Mouse (Mus musculus) lung, embryonic 15.5 days (tissue): ENCODE data around the gene Plaur. TPM values are rescaled to one million over a fixed set of nuclear protein-coding genes. Genes with fewer than 3 reads are reported as not detected.

Experiments
- ATAC-seq: fragments of 200-750 bp; cut with Nextera tagmentation; 2 replicates; pipeline ENCODE4 v1.8.0; 2017; ENCODE audit warnings: moderate number of reproducible peaks, borderline replicate concordance; ENCODE audit not compliant: low FRiP score, low TSS enrichment; ENCODE audit errors: extremely low read depth
- H3K27ac ChIP-seq: fragments of 300-500 bp; sonication (generic); 2 replicates; pipeline ENCODE4 v1.5.1; 2015; ENCODE audit warnings: moderate library complexity, mild to moderate bottlenecking, inconsistent platforms
- H3K27me3 ChIP-seq: fragments of 300-500 bp; sonication (generic); 2 replicates; pipeline ENCODE4 v1.6.1; 2015; ENCODE audit warnings: inconsistent platforms
- H3K36me3 ChIP-seq: fragments of 300-500 bp; sonication (generic); 2 replicates; pipeline ENCODE4 v1.6.1; 2015; ENCODE audit warnings: inconsistent platforms
- H3K4me1 ChIP-seq: fragments of 300-500 bp; sonication (generic); 2 replicates; pipeline ENCODE4 v1.6.1; 2015; ENCODE audit warnings: inconsistent platforms
- H3K4me2 ChIP-seq: fragments of 300-500 bp; sonication (generic); 2 replicates; pipeline ENCODE4 v1.6.1; 2015; ENCODE audit warnings: inconsistent platforms, mild to moderate bottlenecking, moderate library complexity
- H3K4me3 ChIP-seq: fragments of 300-500 bp; sonication (generic); 2 replicates; pipeline ENCODE4 v1.5.1; 2015; ENCODE audit warnings: mild to moderate bottlenecking, inconsistent platforms
- H3K9ac ChIP-seq: fragments of 300-500 bp; sonication (generic); 2 replicates; pipeline ENCODE4 v1.6.1; 2015; ENCODE audit warnings: inconsistent platforms
- H3K9me3 ChIP-seq: fragments of 300-500 bp; sonication (generic); 2 replicates; pipeline ENCODE4 v1.6.1; 2016; ENCODE audit warnings: inconsistent platforms
- WGBS: fragments of 180-500 bp; shearing (Covaris S2); methylation state at CpG from one replicate; pipeline ENCODE4 v1.1.7; 2015; 5-methylcytosine and 5-hydroxymethylcytosine counted together
- polyA plus RNA-seq: library from polyadenylated mRNA; unstranded; fragments of >200 nt; fragmentation: Nextera tagmentation; extraction: Ambion mirVana; gene quantifications from 2 replicates; pipeline ENCODE4 v1.2.1, GENCODE M21; 2015

The Plaur gene
- polyA plus RNA-seq, 1 experiment from 2014 or later, result 18.6 TPM

DNA sequence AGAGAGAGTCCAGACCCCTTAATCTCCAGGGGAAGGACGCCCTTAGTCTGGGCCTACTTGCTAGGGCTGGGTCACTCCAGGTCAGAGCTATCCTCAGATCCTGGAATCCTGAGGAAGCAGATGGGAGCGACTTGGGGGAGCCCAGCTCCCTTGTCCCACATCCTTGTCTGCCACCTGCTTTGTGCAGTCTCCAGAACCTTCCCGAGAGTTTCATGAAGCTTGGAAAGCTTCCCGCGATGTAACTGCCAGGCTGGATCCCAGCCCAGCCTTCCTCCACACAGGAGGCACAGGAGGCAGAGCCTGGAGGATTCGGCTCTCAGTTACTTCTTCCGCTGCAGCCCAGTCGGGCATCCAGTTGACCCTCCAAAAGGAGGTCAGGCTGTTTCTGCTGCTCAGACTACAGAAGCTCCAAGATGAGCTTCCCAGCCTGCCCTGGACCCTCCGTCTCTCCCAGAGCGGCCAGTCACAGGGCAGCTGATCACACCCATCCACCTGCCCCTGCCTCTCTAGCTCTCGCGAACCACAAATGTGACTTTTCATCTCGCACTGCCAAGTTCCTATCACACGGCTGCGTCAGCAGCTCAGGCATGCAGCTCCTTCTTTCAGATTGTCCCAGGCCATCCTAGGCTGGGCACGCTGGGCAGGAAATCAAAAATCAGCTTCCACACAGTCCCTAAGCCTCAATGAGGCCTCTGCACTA, 32.7 kb upstream of the Plaur start:
- Histone ChIP-seq H3K9ac (no peak overlapping the region), H3K4me1 (peaks cover 10% of the 10 kb centered on the region; the same call in 1 of the 2 replicates), H3K36me3 (no peaks in the 10 kb centered on the region), H3K4me3 (no peak overlapping the region), H3K4me2 (no peak overlapping the region), H3K9me3 (no peaks in the 10 kb centered on the region), H3K27me3 (peaks cover 23% of the 10 kb centered on the region), H3K27ac (no peak overlapping the region)
- WGBS, result 53% methylated on average over 16 of the region's 16 CpGs
- ATAC-seq, result no peak

DNA sequence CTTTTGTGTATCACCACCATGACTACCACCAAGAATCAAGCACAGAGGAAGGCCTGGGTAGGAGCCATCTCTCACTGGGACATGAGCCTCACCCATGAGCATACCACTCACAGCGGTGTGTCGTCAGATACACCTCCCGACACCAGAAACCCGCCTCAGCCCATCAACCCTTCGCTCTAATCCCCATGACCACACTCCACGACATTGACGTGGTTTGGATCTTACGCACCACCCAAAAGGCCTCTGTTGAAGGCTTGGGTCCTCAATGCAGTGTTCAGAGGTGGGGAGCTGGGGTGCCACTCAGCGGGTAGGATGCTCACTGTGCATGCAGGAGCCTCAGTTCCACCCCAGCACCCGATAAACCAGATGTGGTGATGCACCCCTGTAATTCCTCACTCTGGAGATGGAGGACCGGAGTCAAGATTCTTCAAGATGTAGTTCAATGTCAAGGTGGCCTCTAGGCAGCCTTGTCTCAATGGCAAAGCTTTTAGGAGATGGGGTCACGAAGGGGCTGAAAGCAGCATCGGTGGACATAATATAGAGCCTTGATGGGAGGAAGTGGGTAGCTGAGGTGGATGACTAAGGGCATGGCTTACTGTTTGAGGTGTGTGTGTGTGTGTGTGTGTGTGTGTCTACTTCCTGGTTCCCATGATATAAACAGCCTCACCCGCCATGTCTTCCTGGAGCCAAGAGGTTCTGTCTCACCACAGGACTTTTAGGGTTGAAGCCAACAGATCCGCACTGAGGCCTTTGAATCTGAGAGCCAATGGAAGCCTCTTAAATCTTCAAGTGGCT, 31.5 kb upstream of the Plaur start:
- Histone ChIP-seq H3K27me3 (peaks cover 23% of the 10 kb centered on the region), H3K9ac (no peak overlapping the region), H3K4me3 (no peak overlapping the region), H3K4me1 (peaks cover 10% of the 10 kb centered on the region; the same call in 1 of the 2 replicates), H3K9me3 (no peaks in the 10 kb centered on the region), H3K27ac (no peak overlapping the region), H3K36me3 (no peaks in the 10 kb centered on the region), H3K4me2 (no peak overlapping the region)
- no peak for ATAC-seq
- 87% methylated on average over 15 of the region's 15 CpGs for WGBS

DNA sequence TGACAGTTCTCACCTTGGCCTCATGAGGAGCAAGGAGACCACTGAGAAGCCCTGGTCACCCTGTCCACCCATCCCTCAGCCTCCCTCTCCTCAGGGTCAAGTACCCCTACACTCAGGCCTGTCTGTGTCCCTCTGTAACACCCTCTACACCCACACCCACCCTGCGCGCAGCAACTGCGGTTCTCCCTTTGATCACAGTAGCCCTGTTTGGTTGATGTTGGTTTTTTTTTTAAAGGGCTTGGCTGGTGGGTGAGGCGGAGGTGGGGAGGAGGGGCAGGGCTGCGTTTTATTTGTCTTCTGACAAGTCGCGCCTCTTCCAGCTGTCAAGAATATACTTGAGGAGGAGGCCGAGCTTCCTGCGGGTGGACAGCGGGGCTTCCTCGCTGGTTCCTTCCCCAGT, 30.6 kb upstream of the Plaur start:
- 20% methylated on average over 11 of the region's 11 CpGs for WGBS

DNA sequence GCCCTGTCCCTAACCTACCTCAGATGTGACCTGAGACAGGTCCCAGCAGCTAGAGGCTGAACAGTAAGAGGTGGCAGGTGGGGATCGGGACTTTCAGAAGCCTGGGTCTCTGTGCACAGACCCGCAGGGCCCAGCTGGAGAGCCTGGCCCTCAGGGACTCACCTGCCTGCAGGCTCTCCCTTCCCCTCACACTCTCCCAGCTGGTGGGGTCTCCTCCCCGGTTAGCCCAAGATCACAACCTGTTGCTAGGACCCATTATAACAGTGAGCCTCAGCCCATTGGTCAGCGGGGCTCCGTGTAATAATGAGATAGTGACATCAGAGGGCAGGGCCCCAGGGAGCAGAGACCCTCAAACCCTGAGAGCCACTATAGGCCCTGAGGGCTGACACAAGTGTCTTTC, 27.0 kb upstream of the Plaur start:
- Histone ChIP-seq H3K9me3 (no peaks in the 10 kb centered on the region), H3K36me3 (no peaks in the 10 kb centered on the region), H3K27ac (no peak overlapping the region), H3K9ac (no peak overlapping the region), H3K4me3 (no peak overlapping the region), H3K4me2 (no peak overlapping the region), H3K4me1 (0 out of 2 replicates have a peak, but pooled peaks cover 6% of the 10 kb centered on the region), H3K27me3 (peaks cover 23% of the 10 kb centered on the region)
- no peak for ATAC-seq
- 71% methylated on average over 5 of the region's 5 CpGs for WGBS

More for the DNA sequence above, 30.6 kb upstream of the Plaur start:
- no peak overlapping the region for H3K27ac ChIP-seq
- H3K27me3 ChIP-seq, result peaks cover 23% of the 10 kb centered on the region
- H3K4me1 ChIP-seq, result peaks cover 10% of the 10 kb centered on the region; the same call in 1 of the 2 replicates
- no peak overlapping the region for H3K4me2 ChIP-seq
- no peak overlapping the region for H3K4me3 ChIP-seq
- no peak overlapping the region for H3K9ac ChIP-seq
- ATAC-seq, result no peak
- H3K9me3 ChIP-seq, result no peaks in the 10 kb centered on the region
- no peaks in the 10 kb centered on the region for H3K36me3 ChIP-seq

- Histone ChIP-seq H3K4me3 (no peak overlapping the region), H3K27ac (no peak overlapping the region), H3K4me1 (no peaks in the 10 kb centered on the region), H3K4me2 (no peak overlapping the region), H3K27me3 (peaks cover 10% of the 10 kb centered on the region), H3K9ac (no peak overlapping the region), H3K36me3 (no peaks in the 10 kb centered on the region), H3K9me3 (no peaks in the 10 kb centered on the region)
- ATAC-seq, result no peak
- WGBS, result 50% methylated on average over 10 of the region's 10 CpGs
Observed at GRCm38 (mm10) chr7:24437981-24438380, 24.3 kb upstream of the Plaur start.

DNA sequence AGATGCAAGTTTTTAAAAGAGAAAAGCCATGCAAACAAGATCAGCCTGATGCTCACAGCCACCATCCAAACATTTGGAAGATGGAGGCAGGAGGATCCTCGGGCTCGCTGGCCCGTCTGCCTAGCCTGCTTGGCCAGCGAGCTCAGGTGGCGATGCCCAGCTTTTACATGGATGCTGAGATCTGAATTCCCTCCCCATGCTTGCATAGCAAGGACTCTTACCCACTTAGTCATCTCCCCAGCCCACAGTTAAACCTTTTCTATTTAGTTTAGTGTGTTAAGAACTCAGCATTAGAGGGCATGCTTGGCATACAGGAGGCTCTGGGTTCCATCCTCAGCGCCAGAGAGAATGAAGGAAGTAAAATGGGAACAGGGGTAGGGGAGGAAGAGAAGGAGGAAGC, 23.1 kb upstream of the Plaur start:
- no peak for ATAC-seq
- 79% methylated on average over 6 of the region's 6 CpGs for WGBS
- H3K36me3 ChIP-seq, result no peaks in the 10 kb centered on the region
- H3K27ac ChIP-seq, result no peak overlapping the region
- no peaks in the 10 kb centered on the region for H3K9me3 ChIP-seq
- H3K4me3 ChIP-seq, result no peak overlapping the region
- H3K4me1 ChIP-seq, result no peaks in the 10 kb centered on the region
- no peak overlapping the region for H3K9ac ChIP-seq
- H3K4me2 ChIP-seq, result no peak overlapping the region
- no peaks in the 10 kb centered on the region for H3K27me3 ChIP-seq

DNA sequence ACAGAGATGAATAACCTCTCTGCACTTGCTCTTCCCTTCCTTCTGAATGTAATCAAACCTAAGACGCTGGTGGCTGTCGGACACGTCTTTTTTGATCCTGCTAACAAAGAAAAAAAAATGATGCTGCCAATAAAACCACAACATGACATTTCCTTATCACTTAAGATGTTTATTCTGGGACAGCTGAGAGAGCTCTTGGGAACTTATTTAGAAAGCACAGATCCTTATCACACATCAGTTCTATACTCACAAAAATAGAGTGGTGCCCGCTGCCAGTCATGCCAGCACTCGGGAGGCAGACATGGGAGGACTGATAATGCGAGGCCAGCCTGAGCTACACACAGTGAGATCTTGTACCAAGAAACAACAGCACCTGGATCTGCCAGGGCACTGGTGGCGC, 22.4 kb upstream of the Plaur start:
- Histone ChIP-seq H3K27me3 (no peaks in the 10 kb centered on the region), H3K9me3 (no peaks in the 10 kb centered on the region), H3K9ac (no peak overlapping the region), H3K4me1 (no peaks in the 10 kb centered on the region), H3K36me3 (no peaks in the 10 kb centered on the region), H3K4me2 (no peak overlapping the region), H3K27ac (no peak overlapping the region), H3K4me3 (no peak overlapping the region)
- 43% methylated on average over 7 of the region's 7 CpGs for WGBS
- ATAC-seq, result no peak

DNA sequence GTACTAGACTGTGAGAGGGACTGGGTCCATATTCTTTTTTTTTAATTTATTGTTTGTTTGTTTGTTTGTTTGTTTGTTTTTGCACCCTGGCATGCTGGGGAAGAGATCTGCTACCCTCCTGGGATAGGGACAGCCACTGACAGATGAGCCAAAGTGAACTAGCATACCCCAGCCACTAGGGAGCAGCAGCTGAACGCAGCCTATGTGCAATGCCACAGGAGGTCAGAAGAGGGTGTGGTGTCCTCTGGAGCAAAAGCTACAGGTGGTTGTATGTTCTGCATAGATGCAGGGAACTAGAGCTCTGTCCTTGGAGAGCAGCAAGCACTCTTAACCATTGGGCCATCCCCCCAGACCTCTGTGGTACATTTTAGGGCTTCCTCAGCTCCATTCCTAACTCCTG, 20.5 kb upstream of the Plaur start:
- Histone ChIP-seq H3K27ac (no peak overlapping the region), H3K36me3 (no peaks in the 10 kb centered on the region), H3K27me3 (no peaks in the 10 kb centered on the region), H3K9me3 (no peaks in the 10 kb centered on the region), H3K4me3 (no peak overlapping the region), H3K4me1 (no peaks in the 10 kb centered on the region), H3K9ac (no peak overlapping the region), H3K4me2 (no peak overlapping the region)
- no peak for ATAC-seq
- 0% methylated on average over 1 of the region's 1 CpGs for WGBS

- WGBS, result 39% methylated on average over 8 of the region's 8 CpGs
- Histone ChIP-seq H3K9ac (no peak overlapping the region), H3K4me3 (no peak overlapping the region), H3K4me2 (no peak overlapping the region), H3K27ac (no peak overlapping the region), H3K4me1 (no peaks in the 10 kb centered on the region), H3K27me3 (no peaks in the 10 kb centered on the region), H3K36me3 (no peaks in the 10 kb centered on the region), H3K9me3 (no peaks in the 10 kb centered on the region)
- no peak for ATAC-seq
Observed at GRCm38 (mm10) chr7:24442313-24442712, 20.0 kb upstream of the Plaur start.

- H3K9ac ChIP-seq, result no peak overlapping the region
- no peaks in the 10 kb centered on the region for H3K36me3 ChIP-seq
- H3K4me1 ChIP-seq, result no peaks in the 10 kb centered on the region
- H3K4me2 ChIP-seq, result no peak overlapping the region
- H3K27me3 ChIP-seq, result no peaks in the 10 kb centered on the region
- H3K4me3 ChIP-seq, result no peak overlapping the region
- no peaks in the 10 kb centered on the region for H3K9me3 ChIP-seq
- WGBS, result 85% methylated on average over 9 of the region's 9 CpGs
- no peak overlapping the region for H3K27ac ChIP-seq
- no peak for ATAC-seq
Observed at GRCm38 (mm10) chr7:24445266-24445926, 16.9 kb upstream of the Plaur start.

DNA sequence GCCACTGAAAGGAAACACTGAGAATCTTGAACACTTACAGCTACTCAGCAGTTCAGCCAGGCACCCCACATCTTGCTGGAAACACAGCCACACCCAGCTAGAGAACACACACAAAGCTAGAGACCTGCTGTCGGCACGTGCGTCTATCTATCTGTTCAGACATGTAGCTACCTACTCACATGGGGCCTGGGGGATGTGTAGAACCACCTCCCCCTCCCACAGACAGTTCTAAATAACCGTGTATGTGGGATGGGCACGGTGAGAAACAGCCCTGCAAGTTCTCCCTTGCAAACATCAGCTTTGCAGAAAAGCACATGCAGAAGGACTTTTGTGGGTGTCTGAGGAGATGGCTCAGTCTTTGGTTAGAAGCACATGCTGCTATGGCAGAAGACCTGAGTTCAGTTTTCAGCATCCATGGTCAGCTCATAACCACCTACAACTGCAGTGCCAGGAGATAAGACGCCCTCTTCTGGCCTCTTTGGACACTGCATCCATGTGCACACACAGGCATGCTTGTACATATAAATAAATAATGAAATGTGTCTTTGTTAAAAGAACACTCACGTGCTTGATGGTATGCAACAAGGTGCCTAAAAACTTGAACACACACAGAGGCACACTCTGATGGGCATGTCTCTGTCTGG, 15.5 kb upstream of the Plaur start:
- ATAC-seq, result no peak
- Histone ChIP-seq H3K27me3 (no peaks in the 10 kb centered on the region), H3K9ac (no peak overlapping the region), H3K36me3 (no peaks in the 10 kb centered on the region), H3K4me2 (no peak overlapping the region), H3K4me1 (no peaks in the 10 kb centered on the region), H3K9me3 (no peaks in the 10 kb centered on the region), H3K4me3 (no peak overlapping the region), H3K27ac (no peak overlapping the region)
- WGBS, result 70% methylated on average over 7 of the region's 7 CpGs
